Comparison of ENCODE assay signal across 10 mouse cellular contexts in the genomic region with DNA sequence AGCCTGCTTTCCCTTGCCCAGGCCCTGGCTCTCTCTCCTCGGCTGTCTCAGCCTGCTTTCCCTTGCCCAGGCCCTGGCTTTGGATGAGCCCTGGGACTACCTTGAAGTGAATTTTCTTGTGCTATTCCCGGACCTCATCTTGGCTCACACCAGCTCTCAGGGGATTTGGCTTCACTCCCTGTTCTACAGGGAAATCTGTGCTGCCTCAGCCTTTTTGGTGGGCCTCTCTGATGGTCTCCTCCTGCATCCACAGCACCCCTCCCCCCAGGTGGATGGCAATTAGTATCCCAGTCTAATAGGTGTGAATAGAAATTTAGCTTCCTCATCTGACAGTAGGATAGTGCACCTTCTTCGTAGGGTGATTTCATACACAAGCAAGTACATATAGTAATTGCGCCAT. TPM values are rescaled to one million over a fixed set of nuclear protein-coding genes. Genes with fewer than 3 reads are reported as not detected.
DNase-seq lines count a peak whose midpoint lies in the region; ATAC-seq lines count a peak whose summit lies in the region.
"Had no signal": no experiment of that assay in that cellular context is flagged by ENCODE, and none has a peak within 500 bp of the region (broad histone marks: within the 10 kb centered on the region; RNA-seq: fewer than 3 reads in every experiment).

No protein-coding gene starts in this region.

- H3K4me2 ChIP-seq in lung, embryonic 16.5 days (ENCODE audit: low read depth, low read length), result 0 out of 2 replicates have a peak overlapping the region, but pooled peaks have one; percentile 16
- H3K4me2 ChIP-seq in hindbrain, embryonic 15.5 days, result no peak overlapping the region
- H3K4me2 ChIP-seq in stomach, embryonic 14.5 days (replicated peaks; ENCODE audit: low read depth, low read length), result peak overlapping the region; percentile 16; the same call in 1 of the 2 replicates
- H3K4me2 ChIP-seq: liver, embryonic 13.5 days had no signal

- peak overlapping the region; percentile 71 for H3K27ac ChIP-seq in lung, embryonic 16.5 days (ENCODE audit: low read length)
- H3K27ac ChIP-seq in hindbrain, embryonic 15.5 days (replicated peaks), result peak overlapping the region; percentile 41
- H3K27ac ChIP-seq in stomach, embryonic 14.5 days (ENCODE audit: low read length), result no peak overlapping the region
- H3K27ac ChIP-seq: heart, adult 2 months; liver, embryonic 13.5 days had no signal

- 47% methylated on average over 4 of the region's 4 CpGs for WGBS in lung, embryonic 16.5 days
- 49% methylated on average over 4 of the region's 4 CpGs for WGBS in hindbrain, embryonic 15.5 days
- 66% methylated on average over 4 of the region's 4 CpGs for WGBS in stomach, embryonic 14.5 days

- ATAC-seq in frontal cortex, adult (ENCODE audit: low TSS enrichment), result 0 out of 2 replicates have a peak, but pooled peaks have one; percentile 8
- ATAC-seq in lung, embryonic 16.5 days (ENCODE audit: low read depth), result peak; percentile 36
- ATAC-seq in hindbrain, embryonic 15.5 days (ENCODE audit: low FRiP score, low read depth), result no peak
- ATAC-seq in stomach, embryonic 14.5 days (ENCODE audit: insufficient number of reproducible peaks, insufficient read depth, low FRiP score, low read depth), result no peak

- no peak overlapping the region for H3K4me3 ChIP-seq in lung, embryonic 16.5 days (ENCODE audit: low read length)
- H3K4me3 ChIP-seq in hindbrain, embryonic 15.5 days, result no peak overlapping the region
- no peak overlapping the region for H3K4me3 ChIP-seq in stomach, embryonic 14.5 days (ENCODE audit: low read depth, low read length)
- H3K4me3 ChIP-seq: heart, adult 2 months; liver, embryonic 13.5 days had no signal

- H3K36me3 ChIP-seq in lung, embryonic 16.5 days (ENCODE audit: control insufficient read depth, insufficient read depth, low read length), result no peaks in the 10 kb centered on the region
- 0 out of 2 replicates have a peak, but pooled peaks cover 4% of the 10 kb centered on the region for H3K36me3 ChIP-seq in hindbrain, embryonic 15.5 days
- no peaks in the 10 kb centered on the region for H3K36me3 ChIP-seq in stomach, embryonic 14.5 days (ENCODE audit: control insufficient read depth, insufficient read depth, low read length)
- H3K36me3 ChIP-seq: liver, embryonic 13.5 days had no signal

- peaks cover 31% of the 10 kb centered on the region for H3K4me1 ChIP-seq in lung, embryonic 16.5 days (replicated peaks; ENCODE audit: control insufficient read depth, insufficient read depth, low read length)
- peaks cover 72% of the 10 kb centered on the region for H3K4me1 ChIP-seq in hindbrain, embryonic 15.5 days (replicated peaks)
- H3K4me1 ChIP-seq in stomach, embryonic 14.5 days (ENCODE audit: control insufficient read depth, insufficient read depth, low read length), result peaks cover 18% of the 10 kb centered on the region; the same call in 1 of the 2 replicates

- no peaks in the 10 kb centered on the region for H3K27me3 ChIP-seq in lung, embryonic 16.5 days (ENCODE audit: control insufficient read depth, insufficient read depth, low read depth, low read length)
- no peaks in the 10 kb centered on the region for H3K27me3 ChIP-seq in hindbrain, embryonic 15.5 days
- H3K27me3 ChIP-seq in stomach, embryonic 14.5 days (ENCODE audit: control insufficient read depth, insufficient read depth, low read length), result no peaks in the 10 kb centered on the region
- H3K27me3 ChIP-seq: liver, embryonic 13.5 days had no signal

- DNase-seq in frontal cortex, postnatal 10 days (ENCODE audit: low spot score in 2 of 2), result no peak
- no peak for DNase-seq in lung, postnatal 14 days
- DNase-seq in urinary bladder, adult 2 months (ENCODE audit: low spot score), result no peak
- DNase-seq in urinary bladder, postnatal 10 days (ENCODE audit: low spot score), result no peak
- DNase-seq: liver, embryonic 13.5 days had no signal

- H3K9me3 ChIP-seq in lung, embryonic 16.5 days (ENCODE audit: control insufficient read depth, low read length), result no peaks in the 10 kb centered on the region
- no peaks in the 10 kb centered on the region for H3K9me3 ChIP-seq in hindbrain, embryonic 15.5 days
- H3K9me3 ChIP-seq in stomach, embryonic 14.5 days (ENCODE audit: control insufficient read depth, low read depth, low read length), result no peaks in the 10 kb centered on the region
- H3K9me3 ChIP-seq: liver, embryonic 13.5 days had no signal

- peak overlapping the region; percentile 41; the same call in 1 of the 2 replicates for H3K9ac ChIP-seq in lung, embryonic 16.5 days (ENCODE audit: low read length)
- H3K9ac ChIP-seq in hindbrain, embryonic 15.5 days, result no peak overlapping the region
- no peak overlapping the region for H3K9ac ChIP-seq in stomach, embryonic 14.5 days (replicated peaks; ENCODE audit: low read depth, low read length)
- H3K9ac ChIP-seq: liver, embryonic 13.5 days had no signal

RNA-seq across cellular contexts. Expression of gene Mapre3, which starts 46.4 kb away (rescaled TPM):
- 22.4 and 25.4 TPM in 2 replicates for polyA plus RNA-seq in lung, embryonic 16.5 days (2015; fragmentation: Nextera tagmentation; extraction: Ambion mirVana)
- polyA plus RNA-seq in hindbrain, embryonic 15.5 days (2015; fragmentation: Nextera tagmentation; extraction: Ambion mirVana), result 138 and 157 TPM in 2 replicates
- polyA plus RNA-seq in stomach, embryonic 14.5 days (2014; fragmentation: Nextera tagmentation; extraction: Ambion mirVana), result 19.2 and 22.7 TPM in 2 replicates
- polyA plus RNA-seq in urinary bladder, adult 2 months (2012; rRNA removed), result 51.9 and 59.3 TPM in 2 replicates

RNA-seq across cellular contexts. Expression of gene Dpysl5, which starts 56.7 kb away (rescaled TPM):
- polyA plus RNA-seq in lung, embryonic 16.5 days (2015; fragmentation: Nextera tagmentation; extraction: Ambion mirVana), result 4.7 and 4.8 TPM in 2 replicates
- 208 and 265 TPM in 2 replicates for polyA plus RNA-seq in hindbrain, embryonic 15.5 days (2015; fragmentation: Nextera tagmentation; extraction: Ambion mirVana)
- polyA plus RNA-seq in stomach, embryonic 14.5 days (2014; fragmentation: Nextera tagmentation; extraction: Ambion mirVana), result 10.3 and 11.0 TPM in 2 replicates
- 0.28 and 0.35 TPM in 2 replicates for polyA plus RNA-seq in urinary bladder, adult 2 months (2012; rRNA removed)

Comparison
In these comparisons a context has a peak if more than half of its experiments do, and no peak if none do; other contexts are left out.
1. ATAC-seq: peak in frontal cortex, adult (single experiment) and lung, embryonic 16.5 days (single experiment); none in hindbrain, embryonic 15.5 days (single experiment) and stomach, embryonic 14.5 days (single experiment).
2. RNA of gene Dpysl5, which starts 56.7 kb away (polyA plus RNA-seq): 208 to 265 TPM in hindbrain, embryonic 15.5 days; 10.3 to 11.0 TPM in stomach, embryonic 14.5 days, 4.7 to 4.8 TPM in lung, embryonic 16.5 days and 0.28 to 0.35 TPM in urinary bladder, adult 2 months; every median in the first group is over 10 times any median in the second.